Mouse (Mus musculus) gastrocnemius, adult 8-10 months (tissue): ENCODE data around the gene Cnn2. TPM values are rescaled to one million over a fixed set of nuclear protein-coding genes. Genes with fewer than 3 reads are reported as not detected.
"Not testable (repeated sequence)": the region's sequence is repeated elsewhere in the genome, so short reads cannot be mapped to it uniquely, and the experiment has no call there.

Source experiments
- DNase-seq, 2 experiments: peaks; one replicate each; pipeline ENCODE4 v3.0.0; 2022; ENCODE audit warnings: low spot score in 2 of 2
- total RNA-seq, 4 experiments: library from RNA; stranded (reverse); gene quantifications; 2 replicates each; pipeline ENCODE4 v1.2.4; 2022

Cnn2 gene
- total RNA-seq, 4 experiments from 2014 or later = 2.7 to 5.3 (median 4.3) TPM

DNA sequence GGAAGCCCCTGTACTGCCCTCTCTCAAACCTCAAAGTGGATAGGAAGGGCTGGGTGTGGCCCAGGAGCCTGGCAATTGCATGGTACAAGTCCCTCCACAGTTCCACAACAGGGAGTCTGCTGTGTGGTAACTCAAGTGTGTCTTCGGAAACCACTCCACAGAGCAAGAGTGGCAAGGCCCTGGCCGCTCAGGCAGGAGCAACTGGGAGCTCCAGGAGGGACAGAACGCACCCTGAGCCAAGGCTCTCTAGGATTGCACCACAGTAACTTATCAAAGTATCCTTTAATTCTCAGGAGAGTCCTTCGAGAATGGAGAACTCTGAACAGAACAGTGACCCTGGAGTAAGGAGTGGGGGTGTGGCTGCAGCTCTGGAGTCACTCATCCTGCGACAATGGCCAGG lies 47.3 kb downstream of the Cnn2 start:
- no peak for DNase-seq

- DNase-seq = no peak
Observed at GRCm38 (mm10) chr10:80036832-80037231, 48.4 kb downstream of the Cnn2 start.

DNA sequence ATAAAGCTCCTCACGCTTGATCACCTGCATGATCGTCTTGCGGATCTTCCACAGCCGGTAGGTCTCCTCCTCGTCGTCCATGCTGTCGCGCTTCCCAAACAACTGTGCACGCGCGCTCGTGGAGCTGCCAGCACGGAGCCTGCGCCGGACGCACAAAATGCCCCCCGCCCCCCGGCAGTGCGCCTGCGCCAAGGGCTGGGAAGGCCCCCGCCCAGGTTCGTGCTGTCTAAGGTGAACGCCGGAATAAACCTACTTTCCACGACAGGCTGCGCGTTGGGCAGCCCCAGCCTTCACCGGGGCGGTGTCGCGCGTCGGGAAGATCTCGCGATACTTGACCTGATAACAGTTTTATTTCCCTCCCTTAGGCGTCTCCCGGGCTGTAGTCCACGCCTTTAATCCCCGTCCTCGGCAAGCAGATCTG lies 51.2 kb downstream of the Cnn2 start, which contains the start of gene Polr2e:
Gene Polr2e, minus strand, starts transcription at position 237 of the 421 bp plus-strand sequence.
- DNase-seq = peak; percentile 96 to 98

DNA sequence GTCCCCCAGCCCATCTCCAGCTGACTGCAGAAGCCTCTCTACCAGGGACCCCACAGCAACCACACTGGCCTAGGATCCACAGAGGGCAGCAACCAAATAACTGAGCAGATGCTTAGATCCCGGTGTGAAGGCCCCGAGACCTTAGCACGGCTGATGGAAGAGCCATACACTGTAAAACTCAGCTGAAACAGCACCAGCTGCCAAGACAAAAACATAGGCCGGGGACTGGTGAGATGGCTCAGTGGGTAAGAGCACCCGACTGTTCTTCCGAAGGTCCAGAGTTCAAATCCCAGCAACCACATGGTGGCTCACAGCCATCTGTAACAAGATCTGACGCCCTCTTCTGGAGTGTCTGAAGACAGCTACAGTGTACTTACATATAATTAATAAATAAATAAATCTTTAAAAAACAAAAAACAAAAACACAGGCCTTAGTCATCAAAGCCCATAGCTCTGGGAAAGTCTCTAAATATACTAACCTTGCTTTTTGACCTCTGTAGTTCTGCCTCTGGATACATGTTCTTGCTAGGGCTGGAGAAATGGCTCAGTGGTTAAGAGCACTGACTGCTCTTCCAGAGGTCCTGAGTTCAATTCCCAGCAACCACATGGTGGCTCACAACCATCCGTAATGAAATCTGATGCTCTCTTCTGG lies 53.2 kb downstream of the Cnn2 start:
- DNase-seq = not testable (repeated sequence)

- DNase-seq = no peak
Observed at GRCm38 (mm10) chr10:80044087-80044486, 55.7 kb downstream of the Cnn2 start.

DNA sequence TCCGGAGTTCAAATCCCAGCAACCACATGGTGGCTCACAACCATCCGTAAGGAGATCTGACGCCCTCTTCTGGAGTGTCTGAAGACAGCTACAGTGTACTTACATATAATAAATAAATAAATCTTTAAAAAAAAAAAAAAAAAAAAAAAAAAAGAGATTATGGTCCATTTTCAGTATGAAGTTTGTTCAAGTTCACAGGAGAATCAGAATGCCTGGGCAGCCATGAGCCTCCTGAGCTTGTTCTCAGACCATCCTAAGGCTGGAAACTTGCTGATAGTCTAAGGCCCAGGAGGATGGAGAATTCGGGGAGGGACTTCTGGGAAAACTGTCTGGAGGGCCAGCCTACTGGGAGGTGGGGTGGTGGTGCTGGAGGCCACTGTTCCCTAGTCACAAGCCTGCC lies 57.0 kb downstream of the Cnn2 start:
- DNase-seq = not testable (repeated sequence)

Other genes starting within 250 kb of the Cnn2 start
- gene Polrmt, start 242.0 kb upstream of the Cnn2 start, total RNA-seq = 10 to 100 TPM; 34.1 to 47.2 (median 38.3) TPM
- not detected for gene Fgf22, start 233.5 kb upstream of the Cnn2 start, total RNA-seq
- gene Rnf126, start 221.6 kb upstream of the Cnn2 start, total RNA-seq = 10 to 100 TPM; 51.9 to 80.5 (median 53.3) TPM
- 1 to 10 TPM in 2 of 4 experiments, under 1 TPM in 2; 0.73 to 1.2 (median 1.1) TPM for gene Fstl3, start 211.3 kb upstream of the Cnn2 start, total RNA-seq
- gene Prss57, start 197.6 kb upstream of the Cnn2 start, total RNA-seq = not detected
- 10 to 100 TPM in 3 of 4 experiments, 1 to 10 TPM in 1; 6.8 to 12.3 (median 11.2) TPM for gene Palm, start 195.0 kb upstream of the Cnn2 start, total RNA-seq
- gene Misp, start 167.6 kb upstream of the Cnn2 start, total RNA-seq = not detected
- 10 to 100 TPM; 11.8 to 19.3 (median 14.8) TPM for gene Ptbp1, start 134.2 kb upstream of the Cnn2 start, total RNA-seq
- gene Prtn3, start 114.1 kb upstream of the Cnn2 start, total RNA-seq = not detected
- under 1 TPM in 1 of 4 experiments, not detected in 3; 0.40 TPM for gene Plppr3, start 114.0 kb upstream of the Cnn2 start, total RNA-seq
- not detected for gene Elane, start 102.3 kb upstream of the Cnn2 start, total RNA-seq
- gene Cfd, start 97.7 kb upstream of the Cnn2 start, total RNA-seq = 100 to 1,000 TPM in 1 of 4 experiments, 10 to 100 TPM in 3; 10.7 to 257 (median 39.5) TPM
- gene Med16, start 79.7 kb upstream of the Cnn2 start, total RNA-seq = 10 to 100 TPM; 30.8 to 37.1 (median 32.9) TPM
- gene Gm26602, start 77.7 kb upstream of the Cnn2 start, total RNA-seq = not detected
- under 1 TPM; 0.13 to 0.36 (median 0.22) TPM for gene Kiss1r, start 71.6 kb upstream of the Cnn2 start, total RNA-seq
- 100 to 1,000 TPM; 124 to 137 (median 129) TPM for gene R3hdm4, start 67.4 kb upstream of the Cnn2 start, total RNA-seq
- gene Arid3a, start 61.5 kb upstream of the Cnn2 start, total RNA-seq = 1 to 10 TPM; 1.5 to 2.3 (median 2.1) TPM
- 10 to 100 TPM; 20.1 to 26.7 (median 23.0) TPM for gene Wdr18, start 28.4 kb upstream of the Cnn2 start, total RNA-seq
- gene Grin3b, start 17.9 kb upstream of the Cnn2 start, total RNA-seq = under 1 TPM; 0.13 to 0.52 (median 0.36) TPM
- gene Tmem259, start 4.3 kb upstream of the Cnn2 start, total RNA-seq = 10 to 100 TPM; 67.9 to 81.4 (median 74.4) TPM
- 1 to 10 TPM; 7.3 to 8.6 (median 8.1) TPM for gene Abca7, start 7.9 kb downstream of the Cnn2 start, total RNA-seq
- 1 to 10 TPM in 2 of 4 experiments, under 1 TPM in 2; 0.48 to 1.3 (median 0.84) TPM for gene Arhgap45, start 28.1 kb downstream of the Cnn2 start, total RNA-seq
- gene Polr2e, start 51.2 kb downstream of the Cnn2 start, total RNA-seq = 10 to 100 TPM; 38.3 to 47.6 (median 39.7) TPM
- gene Gpx4, start 58.6 kb downstream of the Cnn2 start, total RNA-seq = 100 to 1,000 TPM; 510 to 613 (median 541) TPM
- gene Sbno2, start 117.0 kb downstream of the Cnn2 start, total RNA-seq = 1 to 10 TPM; 4.8 to 5.7 (median 5.3) TPM
- gene Stk11, start 127.2 kb downstream of the Cnn2 start, total RNA-seq = 100 to 1,000 TPM; 157 to 173 (median 162) TPM
- 100 to 1,000 TPM; 525 to 571 (median 544) TPM for gene Atp5d, start 150.0 kb downstream of the Cnn2 start, total RNA-seq
- 1 to 10 TPM; 1.9 to 4.0 (median 2.9) TPM for gene Cbarp, start 152.3 kb downstream of the Cnn2 start, total RNA-seq
- 10 to 100 TPM; 20.8 to 36.0 (median 29.5) TPM for gene Midn, start 159.7 kb downstream of the Cnn2 start, total RNA-seq
- 10 to 100 TPM; 23.4 to 49.1 (median 31.4) TPM for gene Cirbp, start 177.4 kb downstream of the Cnn2 start, total RNA-seq
- gene 1600002K03Rik, start 184.4 kb downstream of the Cnn2 start, total RNA-seq = 1 to 10 TPM; 4.3 to 7.8 (median 6.9) TPM
- under 1 TPM; 0.19 to 0.48 (median 0.36) TPM for gene Efna2, start 190.9 kb downstream of the Cnn2 start, total RNA-seq
- 10 to 100 TPM; 12.7 to 16.9 (median 15.2) TPM for gene Mum1, start 237.8 kb downstream of the Cnn2 start, total RNA-seq